Mouse (Mus musculus): ENCODE data around the gene Gse1.

Gse1 gene

DNA sequence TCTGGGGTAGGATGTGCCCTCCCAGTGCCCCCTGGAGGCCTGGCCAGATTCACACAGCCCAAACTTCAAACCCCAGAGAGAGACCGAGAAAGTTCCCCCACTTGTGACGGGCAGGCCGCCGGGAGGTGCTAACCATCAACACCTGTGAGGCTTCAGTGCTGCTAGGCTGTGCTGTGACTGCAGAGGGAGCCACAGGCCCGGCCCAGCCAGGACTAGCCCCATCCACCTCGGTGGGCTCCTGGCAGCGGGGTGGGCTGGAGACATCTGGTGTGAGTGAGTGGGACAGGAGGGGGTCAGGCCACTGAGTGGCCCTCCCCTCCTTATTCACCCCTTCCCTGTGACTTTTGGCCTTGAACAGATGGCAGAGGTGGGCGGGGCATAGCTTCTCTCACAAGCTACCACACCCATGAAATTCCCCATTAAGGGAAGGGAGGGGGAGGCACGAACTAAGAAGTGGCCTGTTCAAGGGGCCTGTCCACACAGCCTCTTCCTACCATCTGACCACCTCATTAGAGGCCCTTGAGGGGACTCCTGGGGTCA lies 179.5 kb downstream of the Gse1 start:
- peak; percentile 88 for DNase-seq

- no peak for DNase-seq
These were observed 180.3 kb downstream of the Gse1 start for GRCm38 (mm10) chr8:120408241-120409215.

DNA sequence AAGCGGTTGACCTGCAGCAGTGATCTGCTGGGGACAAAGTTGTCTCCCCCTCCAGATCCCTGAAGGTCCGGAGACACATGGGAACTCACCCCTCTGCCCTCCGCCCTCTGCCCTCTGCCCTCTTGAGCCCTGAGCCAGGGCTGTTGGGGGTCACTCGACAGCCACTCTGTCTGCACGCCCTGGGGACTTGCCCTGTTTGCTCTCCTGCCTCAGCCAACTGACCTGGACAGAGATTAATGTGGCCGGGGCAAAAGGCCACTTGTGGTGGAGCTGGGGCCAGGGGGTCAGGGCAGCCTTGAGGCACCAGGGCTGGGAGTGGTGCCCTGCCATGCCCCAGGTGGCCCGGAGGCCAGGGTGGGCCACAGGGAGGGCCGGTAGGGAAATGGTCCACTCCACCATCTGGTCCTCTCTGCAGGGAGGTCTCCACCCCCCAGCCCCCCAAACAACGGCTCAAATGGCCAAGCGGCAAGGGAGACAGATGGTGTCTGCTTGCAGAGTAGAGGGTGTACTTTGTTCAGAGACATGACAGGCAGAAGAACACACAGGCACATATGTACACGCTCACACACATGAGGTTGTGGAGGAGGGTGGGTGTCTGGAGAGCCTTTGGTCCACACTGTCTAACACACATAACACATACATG lies 181.2 kb downstream of the Gse1 start:
- peak; percentile 75 for DNase-seq

DNA sequence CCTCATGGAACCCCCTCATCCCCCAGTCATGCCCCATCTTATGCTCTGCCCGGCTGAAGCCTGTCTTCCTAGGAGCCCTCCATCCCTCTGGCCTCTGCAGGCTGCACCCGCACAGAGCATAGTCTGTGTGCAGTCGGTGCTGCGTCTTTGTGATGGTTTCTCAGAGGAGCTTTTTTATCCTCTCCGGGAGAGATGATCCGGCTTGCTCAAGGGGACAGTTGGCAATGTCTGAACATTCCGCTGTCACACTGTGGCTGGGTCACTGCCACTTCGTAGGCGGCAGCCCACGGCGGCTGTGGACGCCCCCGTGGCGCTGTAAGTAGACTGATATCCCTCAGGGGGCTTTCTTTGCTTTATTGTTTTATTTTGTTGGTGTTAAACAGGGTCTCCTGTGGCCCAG lies 182.8 kb downstream of the Gse1 start:
- peak; percentile 47 for DNase-seq

- no peak for DNase-seq
These were observed 183.6 kb downstream of the Gse1 start for GRCm38 (mm10) chr8:120411862-120412261.

DNA sequence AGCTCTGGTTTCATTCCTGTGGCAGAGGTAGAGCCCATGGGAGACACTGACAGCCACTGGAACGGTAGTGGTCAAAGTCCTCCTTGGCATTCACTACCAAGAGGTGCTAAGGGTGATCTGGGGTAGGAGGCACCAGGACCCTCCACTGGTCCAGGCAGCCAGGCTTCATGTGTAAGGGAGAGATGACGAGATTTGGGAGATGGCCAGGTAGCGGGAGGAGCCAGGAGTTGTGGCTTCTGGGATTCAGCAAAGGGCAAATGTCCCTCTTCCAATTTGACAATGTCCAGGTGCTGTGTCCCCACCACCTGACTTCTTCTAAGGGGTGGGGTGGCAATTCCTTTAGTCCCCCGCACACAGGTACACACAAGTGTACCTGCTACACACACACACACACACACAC lies 184.1 kb downstream of the Gse1 start:
- DNase-seq = no peak

DNA sequence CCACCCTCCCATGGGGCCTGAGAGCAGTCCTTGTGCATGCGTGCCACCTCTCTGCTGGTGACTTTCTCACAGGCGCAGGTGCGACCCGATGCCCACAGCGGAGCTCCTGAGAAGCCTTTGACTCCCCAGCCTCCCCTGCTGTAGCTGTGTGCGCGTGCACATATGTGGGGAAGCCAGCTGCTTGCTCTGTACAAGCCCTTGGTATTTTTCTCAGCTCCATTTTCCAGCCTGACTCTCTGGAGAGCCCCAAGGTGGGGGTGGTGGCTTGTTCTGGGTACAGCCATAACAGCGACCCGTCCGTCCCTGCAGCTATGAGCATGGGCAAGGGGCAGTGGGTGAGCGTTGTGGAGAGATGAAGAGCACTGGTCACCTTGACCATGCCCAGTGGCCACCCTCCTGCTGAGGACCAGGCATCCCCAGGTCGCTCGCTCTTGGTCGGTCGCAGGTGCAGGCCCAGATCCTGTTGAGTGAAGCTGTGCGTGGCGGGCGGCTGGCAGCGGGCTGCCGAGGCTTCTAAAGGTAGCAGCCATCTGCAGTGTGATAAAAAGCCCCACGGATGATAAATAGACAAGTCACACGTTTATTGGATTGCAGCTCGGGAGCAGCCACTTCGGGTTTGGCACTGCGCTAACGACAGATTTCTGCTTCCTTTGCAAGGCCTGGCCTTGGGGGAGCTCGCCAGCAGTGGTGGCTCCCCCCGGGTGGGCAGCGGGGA lies 184.8 kb downstream of the Gse1 start:
- DNase-seq = no peak

DNA sequence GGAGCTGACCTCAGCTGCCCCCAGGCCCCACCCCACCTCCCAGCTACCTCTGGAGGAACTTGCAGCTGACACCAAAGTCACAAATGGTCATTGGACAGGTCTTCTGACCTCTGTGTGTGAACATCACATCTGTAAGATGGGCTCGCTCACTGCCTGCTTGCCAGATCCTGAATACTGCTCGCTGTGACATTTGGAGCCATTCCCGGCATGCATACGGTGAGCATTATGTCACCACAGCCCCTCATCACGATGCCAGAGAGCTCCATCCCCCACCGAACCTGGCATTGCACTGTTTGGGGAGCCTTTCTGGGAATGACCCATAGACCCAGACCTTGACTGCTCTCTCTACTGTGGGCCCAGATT lies 185.4 kb downstream of the Gse1 start:
- no peak for DNase-seq

GRCm38 (mm10) chr8:120414216-120414615 lies 186.0 kb downstream of the Gse1 start:
- no peak for DNase-seq

GRCm38 (mm10) chr8:120415474-120415873 lies 187.2 kb downstream of the Gse1 start:
- DNase-seq = no peak

GRCm38 (mm10) chr8:120416173-120416521 lies 187.9 kb downstream of the Gse1 start:
- DNase-seq = no peak

DNA sequence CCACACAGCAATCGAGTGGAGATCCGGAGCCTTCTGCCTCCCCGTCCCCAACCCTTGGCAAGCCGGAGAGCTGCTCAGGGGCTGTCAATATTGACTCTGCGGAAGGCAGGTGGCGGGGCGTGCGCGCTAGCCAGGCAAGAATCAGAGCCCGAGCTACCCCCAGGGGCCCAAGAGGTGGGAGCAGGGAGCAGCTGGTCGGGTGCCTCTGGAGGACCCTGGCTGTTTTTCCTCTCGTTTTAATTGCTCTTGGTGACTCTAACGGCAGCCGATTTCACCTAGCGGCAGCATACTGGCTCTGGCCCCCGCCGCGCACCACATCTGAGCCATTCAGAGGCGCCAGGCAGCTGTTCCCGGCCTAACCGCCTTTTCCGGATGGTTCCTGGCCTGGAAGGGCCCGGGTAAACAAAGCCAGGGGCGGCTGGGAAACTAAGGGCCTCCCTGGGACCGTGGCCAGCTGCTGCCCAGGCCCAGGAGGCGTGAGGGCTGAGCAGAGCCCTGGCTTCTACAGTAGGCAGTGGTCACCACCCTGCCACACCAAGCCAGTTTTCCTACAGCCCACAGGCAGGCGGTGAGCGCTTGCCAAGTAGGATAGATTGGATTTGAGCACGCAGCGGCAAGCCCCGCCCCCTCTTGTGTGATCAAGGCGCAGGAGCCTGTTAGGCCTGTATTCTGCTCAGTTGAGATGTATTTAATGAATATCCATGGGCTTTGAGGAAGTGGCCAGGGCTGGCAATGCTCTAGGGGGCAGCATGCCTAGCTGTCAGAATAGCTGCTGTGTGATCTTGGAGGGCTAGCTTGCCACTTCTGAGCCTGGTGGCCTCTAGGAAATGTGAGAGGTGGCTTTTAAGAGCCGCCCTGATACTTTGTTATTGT lies 188.5 kb downstream of the Gse1 start:
- peak; percentile 95 for DNase-seq

DNA sequence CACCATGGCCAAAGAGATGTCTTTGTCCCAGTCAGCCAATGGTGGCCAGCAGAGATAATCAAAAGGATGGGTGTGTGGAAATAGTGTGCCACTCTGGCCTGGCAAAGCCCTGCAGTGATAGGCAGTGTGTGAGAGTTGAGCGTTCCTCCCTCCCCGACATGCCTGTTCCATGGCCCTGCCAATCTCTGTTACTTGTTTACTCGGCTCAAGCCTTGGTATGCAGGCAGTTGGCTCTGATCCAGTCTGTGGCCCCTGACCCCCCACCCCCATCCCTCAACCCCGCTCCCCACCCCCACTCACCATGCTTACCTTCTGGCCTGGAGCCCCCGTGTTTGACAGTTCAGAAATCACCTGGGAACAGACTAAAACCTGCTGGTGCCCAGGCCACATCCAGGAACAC lies 189.9 kb downstream of the Gse1 start:
- no peak for DNase-seq

GRCm38 (mm10) chr8:120419675-120420074 lies 191.4 kb downstream of the Gse1 start:
- no peak for DNase-seq

DNA sequence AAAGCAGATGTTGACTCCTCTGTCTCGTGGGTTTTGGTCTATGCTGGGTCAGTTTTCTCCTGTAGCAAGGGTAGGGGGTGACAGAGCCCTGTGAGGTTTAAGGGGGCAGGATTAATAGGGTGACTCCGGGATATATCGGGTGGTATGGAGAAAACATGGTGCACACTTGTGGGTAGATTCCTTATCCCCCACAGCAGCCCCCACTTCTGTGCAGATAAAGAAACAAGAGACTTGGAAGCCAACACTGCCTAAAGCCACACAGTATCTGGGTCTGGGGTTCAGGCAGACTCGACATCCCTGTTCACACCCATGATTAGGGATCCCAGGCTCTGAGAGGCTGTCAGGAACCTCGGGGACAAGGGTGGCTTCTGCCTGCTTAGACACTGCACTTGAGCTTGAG lies 192.0 kb downstream of the Gse1 start:
- no peak for DNase-seq

- peak; percentile 53 for DNase-seq
These were observed 193.4 kb downstream of the Gse1 start for GRCm38 (mm10) chr8:120421638-120422037.

DNA sequence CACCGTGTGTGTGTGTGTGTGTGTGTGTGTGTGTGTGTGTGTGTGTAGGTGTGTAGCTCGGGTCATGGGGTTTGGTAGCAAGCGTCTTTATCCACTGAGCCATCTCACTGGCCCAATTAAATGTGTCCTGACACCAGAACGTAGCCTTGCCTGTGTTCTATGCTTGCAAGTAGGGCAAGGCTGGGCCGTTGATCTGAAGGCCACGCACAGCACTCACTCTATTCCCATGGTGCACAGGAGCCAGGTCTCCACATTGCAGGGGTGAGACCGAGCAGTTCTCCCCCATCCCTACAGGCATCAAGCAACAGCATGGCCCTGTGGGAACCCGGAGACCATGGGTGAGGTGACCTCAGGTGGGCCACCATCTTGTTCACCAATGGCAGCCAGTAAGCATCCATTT lies 194.0 kb downstream of the Gse1 start:
- no peak for DNase-seq

DNA sequence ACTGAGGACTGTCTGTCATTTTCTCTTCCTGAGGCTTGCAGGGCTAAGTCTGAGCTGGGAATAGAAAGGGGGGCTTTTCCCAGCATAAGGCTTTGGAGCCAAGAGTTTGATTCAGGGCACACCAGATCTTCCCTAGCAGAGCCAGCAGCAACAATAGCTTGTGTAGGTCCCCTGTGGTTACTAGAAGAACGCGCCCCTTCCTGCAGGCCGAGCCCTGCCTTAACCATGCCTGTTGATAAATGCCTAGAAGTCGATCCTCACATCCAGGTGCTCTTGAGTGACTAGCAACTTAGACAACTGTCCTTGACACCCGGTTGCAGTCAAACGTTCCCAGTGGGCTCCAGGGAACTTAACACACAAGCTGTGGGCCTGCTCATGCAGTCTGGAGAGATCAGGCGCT lies 195.3 kb downstream of the Gse1 start:
- no peak for DNase-seq

DNA sequence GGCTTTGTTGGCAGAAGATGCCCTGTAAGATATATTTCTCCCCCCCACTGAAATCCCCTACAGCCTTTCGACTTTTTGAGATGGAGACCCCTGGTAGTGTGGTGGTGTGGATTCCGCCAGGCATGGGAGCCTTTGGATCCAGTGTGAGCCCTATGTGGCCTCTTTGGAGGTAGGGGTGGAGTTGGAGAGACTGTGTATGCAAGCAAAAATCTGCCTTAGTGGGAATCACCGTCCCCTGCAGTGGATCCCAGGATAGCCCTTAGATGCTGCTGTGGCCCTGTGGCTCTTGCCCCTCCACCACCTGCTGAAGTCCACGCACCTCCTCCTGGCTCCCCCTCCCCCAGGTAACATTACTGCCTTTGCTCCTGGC lies 196.6 kb downstream of the Gse1 start:
- DNase-seq = no peak

DNA sequence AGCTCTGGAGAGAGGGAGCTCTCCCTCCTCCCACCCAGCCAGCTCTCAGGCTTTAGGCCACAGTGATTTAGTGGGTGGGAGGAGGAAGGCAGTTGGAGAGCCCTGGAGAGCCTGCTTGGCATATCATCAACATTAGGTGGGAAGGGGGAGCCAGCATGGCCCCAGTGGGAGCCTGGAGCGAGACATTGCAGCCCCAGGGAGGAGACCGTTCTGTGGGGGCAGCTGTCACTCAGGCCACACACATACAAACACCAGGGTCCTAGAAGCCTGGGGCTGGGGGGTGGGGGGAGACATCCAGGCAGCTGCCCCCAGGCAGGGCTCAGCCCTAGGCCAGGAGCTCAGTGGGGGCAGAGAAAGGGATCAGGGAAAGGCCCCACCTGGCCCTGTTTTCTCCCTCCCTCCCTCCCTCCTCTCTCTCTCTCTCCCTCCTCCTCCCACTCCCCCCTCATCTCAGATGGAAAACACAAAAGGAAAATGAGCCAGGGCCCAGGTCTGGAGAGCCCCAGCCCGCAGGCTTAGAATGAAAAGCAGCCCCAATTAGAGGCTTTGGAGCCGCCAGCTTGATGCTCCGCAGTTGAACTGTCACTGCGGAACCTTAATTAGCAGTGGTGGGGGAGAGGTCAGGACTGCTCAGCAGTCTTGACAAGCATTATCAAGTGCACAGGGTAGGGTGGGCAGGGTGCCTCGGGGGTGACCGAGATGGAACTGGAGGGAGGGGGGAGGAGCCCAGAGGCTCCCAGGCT lies 197.1 kb downstream of the Gse1 start:
- DNase-seq = peak; percentile 99

- no peak for DNase-seq
These were observed 197.8 kb downstream of the Gse1 start for GRCm38 (mm10) chr8:120426105-120426504.

All from retina, postnatal 1 day (tissue).